Mouse (Mus musculus): ENCODE data around the gene Ccdc181.

DNA sequence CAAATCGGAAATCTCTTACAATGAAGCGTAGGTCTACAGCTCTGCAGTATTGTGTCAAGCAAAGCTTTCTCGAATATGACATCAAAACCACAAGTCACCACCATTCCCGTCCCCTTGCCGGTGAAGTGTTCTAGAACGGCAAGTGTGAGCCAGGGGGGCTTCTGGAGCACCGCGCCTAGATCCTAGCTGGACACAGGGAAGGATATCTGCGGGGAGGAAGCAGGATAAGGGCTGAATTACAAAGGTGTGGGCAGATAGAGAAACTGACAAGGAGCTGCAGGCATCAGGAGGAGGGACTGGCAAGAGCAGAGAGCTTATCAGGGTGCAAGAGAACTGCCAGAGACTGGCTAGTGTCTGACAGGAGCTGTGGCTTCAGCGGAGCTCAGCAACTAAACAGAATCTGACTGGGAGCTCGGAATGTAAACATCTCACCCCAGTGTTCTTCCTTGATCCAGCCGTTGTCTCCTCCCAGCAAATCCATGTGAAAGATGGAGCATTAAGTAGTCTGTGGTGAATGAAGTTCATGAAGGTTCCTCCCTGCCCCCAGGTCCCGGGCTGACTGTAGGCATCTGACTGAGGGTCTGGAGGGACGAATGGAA, 44.3 kb downstream of the Ccdc181 start:
- TF ChIP-seq CTCF (conservative IDR thresholded peaks at IDR 0.05; ENCODE audit: low read length) (no peak), NANOG (IDR thresholded peaks at IDR 0.05; ENCODE audit: borderline replicate concordance, low read length) (no peak)
